Mouse (Mus musculus) mammary gland, adult 2 months (tissue): ENCODE results near the gene Neurl3. TPM values are rescaled to one million over a fixed set of nuclear protein-coding genes. Genes with fewer than 3 reads are reported as not detected.

Experiments
- polyA plus RNA-seq: library from polyadenylated mRNA; depleted of rRNA; stranded (reverse); fragments of >200 nt; gene quantifications from 2 replicates; pipeline ENCODE4 v1.2.3, GENCODE M21; 2012; ENCODE audit warnings: low replicate concordance; rRNA removed

Neurl3 gene
- polyA plus RNA-seq = 26.0 and 42.3 TPM in 2 replicates

GRCm38 (mm10) chr1:36274455-36274854 is at the start of gene Neurl3:
Neurl3 (minus strand) TSS chr1:36274679.

GRCm38 (mm10) chr1:36307495-36308280 is 33.2 kb upstream of the Neurl3 start, which contains the start of gene Arid5a:
Arid5a (plus strand) TSS chr1:36307733.

DNA sequence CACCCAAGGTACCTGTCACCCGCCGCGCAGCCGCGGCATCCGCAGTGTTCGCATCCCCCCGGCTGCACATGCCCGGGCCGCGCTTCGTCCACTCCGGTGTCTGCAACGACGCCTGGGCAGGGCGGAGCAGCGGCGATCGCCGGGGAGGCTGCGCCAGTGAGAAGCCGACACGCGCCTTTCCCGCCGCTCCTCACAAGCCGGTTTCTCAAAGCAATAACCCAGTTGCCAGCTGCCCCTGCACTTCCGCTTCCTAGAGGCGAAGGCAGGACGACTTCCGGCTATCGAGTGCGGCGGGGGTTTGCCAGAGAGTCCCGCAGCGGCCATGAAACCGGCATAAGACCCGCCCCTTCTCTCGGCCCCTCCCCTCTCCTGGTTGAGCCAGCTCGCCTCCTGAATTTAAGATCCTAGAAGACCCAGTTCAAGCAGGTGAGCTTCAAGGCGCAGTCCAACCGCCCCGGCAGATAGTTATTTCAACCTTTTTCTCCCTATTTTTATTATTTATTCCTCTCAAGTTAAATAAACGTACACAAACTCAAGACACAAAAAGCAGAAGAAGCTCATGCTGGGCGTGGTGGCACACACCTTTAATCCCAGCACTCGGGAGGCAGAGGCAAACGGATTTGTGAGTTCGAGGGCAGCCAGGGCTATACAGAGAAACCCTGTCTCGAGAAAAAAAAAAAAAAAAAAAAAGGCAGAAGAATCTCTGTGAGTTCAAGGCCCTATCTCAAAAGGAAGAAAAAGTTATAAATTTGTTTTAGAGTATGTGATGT is 30.2 kb downstream of the Neurl3 start, which contains the start of gene Uggt1:
TSS of gene Uggt1 (minus strand) at position 663 of the 770 bp plus-strand sequence.

Other genes starting within 250 kb of the Neurl3 start
- 34.7 and 41.2 TPM in 2 replicates for gene Hs6st1, start 206.3 kb downstream of the Neurl3 start, polyA plus RNA-seq
- gene Uggt1, start 30.0 kb downstream of the Neurl3 start, polyA plus RNA-seq = 12.7 and 25.9 TPM in 2 replicates
- 28.8 and 48.6 TPM in 2 replicates for gene Arid5a, start 33.1 kb upstream of the Neurl3 start, polyA plus RNA-seq
- 51.6 and 53.0 TPM in 2 replicates for gene Kansl3, start 94.5 kb upstream of the Neurl3 start, polyA plus RNA-seq
- not detected in 2 replicates for gene Fer1l5, start 97.6 kb upstream of the Neurl3 start, polyA plus RNA-seq
- gene Lman2l, start 170.6 kb upstream of the Neurl3 start, polyA plus RNA-seq = 17.5 and 32.1 TPM in 2 replicates
- 6.1 and 6.6 TPM in 2 replicates for gene Cnnm4, start 196.9 kb upstream of the Neurl3 start, polyA plus RNA-seq
- gene Cnnm3, start 237.2 kb upstream of the Neurl3 start, polyA plus RNA-seq = 24.1 and 35.1 TPM in 2 replicates